Mouse (Mus musculus) neural tube, embryonic 11.5 days (tissue): ENCODE data around the gene Gm20388. TPM values are rescaled to one million over a fixed set of nuclear protein-coding genes. Genes with fewer than 3 reads are reported as not detected.
"Not testable (repeated sequence)": the region's sequence is repeated elsewhere in the genome, so short reads cannot be mapped to it uniquely, and the experiment has no call there.

Experiments used
- ATAC-seq: fragments of 200-750 bp; cut with Nextera tagmentation; 2 replicates; pipeline ENCODE4 v1.8.0; 2017; ENCODE audit warnings: moderate number of reproducible peaks, mild to moderate bottlenecking, moderate TSS enrichment, moderate library complexity; ENCODE audit not compliant: insufficient read depth, low FRiP score, low TSS enrichment
- DNase-seq: peaks from one replicate; pipeline ENCODE4 v3.0.0-alpha.2; 2015; ENCODE audit warnings: low spot score
- H3K27ac ChIP-seq: fragments of 300-500 bp; sonication (generic); 2 replicates; pipeline ENCODE4 v1.5.1; 2014; ENCODE audit warnings: low read depth, mild to moderate bottlenecking, low read length
- H3K27me3 ChIP-seq: fragments of 300-500 bp; sonication (generic); 2 replicates; pipeline ENCODE4 v1.6.1; 2014; ENCODE audit warnings: mild to moderate bottlenecking, low read length, mixed read lengths; ENCODE audit not compliant: control insufficient read depth, insufficient read depth
- H3K36me3 ChIP-seq: fragments of 300-500 bp; sonication (generic); 2 replicates; pipeline ENCODE4 v1.6.1; 2014; ENCODE audit warnings: mild to moderate bottlenecking, low read length, moderate library complexity, mixed read lengths; ENCODE audit not compliant: control insufficient read depth, insufficient read depth
- H3K4me1 ChIP-seq: fragments of 300-500 bp; sonication (generic); 2 replicates; pipeline ENCODE4 v1.6.1; 2014; ENCODE audit warnings: low read length, mixed read lengths; ENCODE audit not compliant: control insufficient read depth, insufficient read depth
- H3K4me2 ChIP-seq: fragments of 300-500 bp; sonication (generic); 2 replicates; pipeline ENCODE4 v1.6.1; 2014; ENCODE audit warnings: low read depth, mild to moderate bottlenecking, moderate library complexity
- H3K4me3 ChIP-seq: fragments of 300-500 bp; sonication (generic); 2 replicates; pipeline ENCODE4 v1.5.1; 2014; ENCODE audit warnings: low read depth, low read length
- H3K9ac ChIP-seq: fragments of 300-500 bp; sonication (generic); 2 replicates; pipeline ENCODE4 v1.6.1; 2014; ENCODE audit warnings: mild to moderate bottlenecking, low read length
- H3K9me3 ChIP-seq: fragments of 300-500 bp; sonication (generic); 2 replicates; pipeline ENCODE4 v1.6.1; 2016; ENCODE audit warnings: low read length; ENCODE audit not compliant: control insufficient read depth
- WGBS: fragments of 180-500 bp; shearing (Covaris S2); extraction: QIAGEN DNeasy Blood & Tissue Kit; methylation state at CpG from one replicate; pipeline ENCODE4 v1.1.7; 2014; 5-methylcytosine and 5-hydroxymethylcytosine counted together
- polyA plus RNA-seq: library from polyadenylated mRNA; unstranded; fragments of >200 nt; fragmentation: Nextera tagmentation; extraction: Ambion mirVana; gene quantifications from 2 replicates; pipeline ENCODE4 v1.2.1, GENCODE M21; 2014

The Gm20388 gene
- polyA plus RNA-seq, 1 experiment from 2014 or later: not detected

DNA sequence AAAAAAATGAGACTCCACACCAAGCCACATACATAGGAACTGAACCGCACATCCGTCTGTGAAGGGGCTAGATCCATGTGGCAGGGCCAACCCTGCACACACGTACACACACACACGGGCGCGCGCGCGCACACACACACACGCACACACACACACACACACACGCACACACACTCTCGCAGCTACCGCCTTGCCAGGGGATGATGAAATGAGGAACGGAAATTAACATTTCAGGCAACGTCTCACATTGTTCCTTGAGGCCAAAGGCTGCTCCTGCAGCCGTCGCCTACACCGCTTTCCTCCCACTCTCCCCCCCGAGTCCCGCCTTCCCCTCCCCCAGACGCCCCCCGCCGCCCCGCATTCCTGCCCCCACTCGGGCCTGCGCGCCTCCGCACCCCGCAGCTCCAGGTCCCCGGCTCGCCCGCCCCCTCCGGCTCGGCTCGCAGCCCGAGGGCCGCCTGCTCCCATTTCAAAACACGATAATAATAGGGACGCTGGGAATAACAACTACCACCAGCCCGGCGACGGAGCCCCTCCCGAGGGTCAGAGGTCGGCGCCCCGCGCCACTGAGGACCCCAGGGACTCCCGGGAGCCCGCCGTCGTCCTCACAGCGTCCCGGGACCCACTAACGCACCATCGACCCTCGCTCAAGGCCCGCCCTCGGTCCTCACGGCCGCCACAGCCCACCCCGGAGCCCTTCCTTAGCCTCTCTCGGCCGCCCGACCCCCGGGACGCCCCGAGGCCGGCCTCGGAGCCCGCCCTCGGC lies 3130.6 kb downstream of the Gm20388 start:
- ATAC-seq (no peak), DNase-seq (peak; percentile 67)
- Histone ChIP-seq H3K4me3 (peak overlapping the region; percentile 100), H3K9me3 (no peaks in the 10 kb centered on the region), H3K27ac (peak overlapping the region; percentile 95), H3K4me2 (peak overlapping the region; percentile 89), H3K9ac (peak overlapping the region; percentile 99), H3K36me3 (no peaks in the 10 kb centered on the region), H3K4me1 (peaks cover 23% of the 10 kb centered on the region), H3K27me3 (no peaks in the 10 kb centered on the region)
- WGBS: under 1% methylated on average over 36 of the region's 71 CpGs

DNA sequence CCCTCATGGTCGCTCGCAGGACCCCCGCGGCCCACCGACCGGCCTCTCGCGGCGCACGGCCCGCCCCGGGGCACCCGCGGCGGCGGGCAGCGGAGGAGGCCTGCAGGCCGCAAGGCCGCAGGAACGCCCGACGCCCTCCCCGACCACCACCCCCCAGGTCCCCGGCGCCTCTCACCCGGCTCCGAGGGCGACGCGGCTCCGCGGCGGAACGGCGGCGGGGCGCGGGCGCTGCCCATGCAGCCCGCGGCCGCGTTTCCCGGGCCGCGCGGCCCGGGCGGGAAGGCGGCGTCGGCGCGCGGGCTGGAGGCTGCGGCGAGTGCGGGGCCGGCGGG lies 3131.1 kb downstream of the Gm20388 start:
- peak; percentile 13 for ATAC-seq
- 1% methylated on average over 40 of the region's 60 CpGs for WGBS
- Histone ChIP-seq H3K4me1 (peaks cover 23% of the 10 kb centered on the region), H3K4me3 (peak overlapping the region; percentile 100), H3K9ac (peak overlapping the region; percentile 99), H3K27ac (peak overlapping the region; percentile 95), H3K4me2 (peak overlapping the region; percentile 89), H3K27me3 (no peaks in the 10 kb centered on the region), H3K9me3 (no peaks in the 10 kb centered on the region), H3K36me3 (no peaks in the 10 kb centered on the region)
- DNase-seq: no peak

DNA sequence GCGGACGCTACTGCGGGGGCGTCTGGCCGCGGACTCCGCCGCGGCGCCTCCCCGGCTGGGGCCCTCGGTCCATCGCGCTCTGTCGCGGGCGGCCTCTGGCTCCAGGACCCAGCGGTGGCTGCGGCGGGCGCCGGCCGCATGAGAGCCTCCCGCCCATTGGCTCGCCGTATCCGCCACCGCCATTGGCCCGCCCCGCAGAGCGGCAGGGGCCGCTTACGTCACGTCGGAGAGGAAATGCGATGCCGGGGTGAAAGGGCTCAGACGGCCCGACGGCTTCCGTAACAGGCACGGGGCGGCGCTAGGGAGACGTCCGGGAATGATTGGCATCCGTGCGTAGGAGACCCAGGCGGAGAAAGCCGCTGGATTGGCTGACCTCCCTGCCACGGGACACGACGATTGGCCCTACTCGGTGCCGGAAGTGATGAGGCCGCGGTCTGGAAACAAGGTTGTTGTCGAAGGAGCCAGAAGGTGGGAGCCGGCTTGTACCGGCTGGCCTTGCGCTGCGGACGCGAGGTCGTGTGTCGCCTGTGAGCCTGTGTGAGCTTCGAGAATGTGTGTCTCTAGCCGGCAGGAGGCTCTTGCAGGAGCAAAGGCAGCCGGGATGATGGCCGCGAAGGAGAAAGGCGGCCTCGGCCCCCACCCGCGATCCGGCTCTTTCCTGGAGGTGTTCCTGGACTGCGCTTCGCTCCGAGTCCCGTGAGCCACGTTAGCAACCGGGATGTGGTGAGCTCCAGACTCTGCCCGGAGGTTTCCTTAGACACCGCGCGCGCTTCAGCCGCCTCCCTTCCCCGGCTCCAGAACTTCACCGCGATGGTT lies 3131.7 kb downstream of the Gm20388 start, which contains the start of gene Ankrd11:
Gene Ankrd11, minus strand, starts transcription at position 120 of the 816 bp plus-strand sequence.
- Histone ChIP-seq H3K9ac (peak within 1 kb of the TSS; percentile 99), H3K9me3 (no peaks in the 10 kb centered on the region), H3K27ac (peak within 1 kb of the TSS; percentile 96), H3K4me1 (peaks cover 23% of the 10 kb centered on the region), H3K4me2 (peak within 1 kb of the TSS; percentile 89), H3K36me3 (no peaks in the 10 kb centered on the region), H3K4me3 (peak within 1 kb of the TSS; percentile 100), H3K27me3 (no peaks in the 10 kb centered on the region)
- ATAC-seq (peak; percentile 97), DNase-seq (peak; percentile 100)
- WGBS: 0% methylated on average over 82 of the region's 91 CpGs

DNA sequence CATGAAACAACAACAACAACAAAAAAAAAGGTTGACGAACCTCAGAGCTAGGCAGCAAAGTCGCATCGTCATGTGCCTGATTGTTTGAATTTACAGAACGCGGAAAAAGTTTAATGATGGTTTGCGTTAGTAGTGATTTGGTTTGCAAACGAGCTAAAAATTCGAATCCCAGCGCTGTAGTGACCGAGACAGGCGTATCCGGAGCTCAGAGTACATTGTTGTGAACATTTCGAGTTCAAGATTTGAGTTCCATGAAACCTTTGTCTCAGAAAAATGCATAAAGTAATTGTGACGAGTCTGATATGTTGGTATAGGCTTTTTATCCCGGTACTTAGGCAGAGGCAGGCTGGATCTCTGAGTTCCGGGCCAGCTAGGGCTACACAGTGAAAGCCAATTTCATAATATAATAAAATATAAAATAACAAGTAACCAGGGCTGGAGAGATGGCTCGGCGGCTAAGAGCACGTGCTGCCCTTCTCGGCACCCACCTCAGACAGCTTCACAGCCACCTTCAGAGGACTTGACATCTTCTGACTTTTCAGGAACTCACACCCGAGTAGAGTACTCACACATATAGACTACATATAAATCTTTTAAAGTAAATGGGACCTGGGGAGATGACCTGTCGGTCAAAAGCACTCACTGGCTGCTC lies 3132.5 kb downstream of the Gm20388 start:
- no peaks in the 10 kb centered on the region for H3K27me3 ChIP-seq
- no peaks in the 10 kb centered on the region for H3K36me3 ChIP-seq
- H3K27ac ChIP-seq: peak overlapping the region; percentile 96
- 26% methylated on average over 22 of the region's 22 CpGs for WGBS
- peak overlapping the region; percentile 76 for H3K4me2 ChIP-seq
- peak overlapping the region; percentile 94 for H3K9ac ChIP-seq
- no peak for ATAC-seq
- no peak for DNase-seq
- H3K4me1 ChIP-seq: peaks cover 23% of the 10 kb centered on the region
- no peaks in the 10 kb centered on the region for H3K9me3 ChIP-seq
- peak overlapping the region; percentile 100 for H3K4me3 ChIP-seq

DNA sequence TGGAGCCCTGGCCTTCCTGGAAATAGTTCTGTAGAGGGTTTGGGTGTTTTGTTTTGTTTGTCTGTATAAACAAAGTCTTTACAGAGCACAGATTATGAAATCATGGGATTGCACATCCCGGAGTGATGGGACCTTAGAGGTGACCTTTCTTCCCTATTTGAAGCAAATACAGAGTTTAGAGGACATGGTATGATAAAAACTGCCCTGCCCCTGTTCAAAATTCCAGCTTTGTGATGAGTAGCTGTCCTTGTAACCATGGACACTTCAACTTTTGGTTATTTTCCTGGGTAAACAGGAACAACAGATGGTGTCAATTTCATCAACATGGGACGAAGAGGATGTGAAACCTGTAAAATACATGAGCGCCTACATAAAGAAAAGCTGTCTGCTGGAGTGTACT lies 3133.3 kb downstream of the Gm20388 start:
- DNase-seq (no peak), ATAC-seq (no peak)
- WGBS: 95% methylated on average over 3 of the region's 3 CpGs
- no peak overlapping the region for H3K9ac ChIP-seq
- H3K27ac ChIP-seq: no peak overlapping the region
- no peaks in the 10 kb centered on the region for H3K36me3 ChIP-seq
- H3K4me1 ChIP-seq: peaks cover 23% of the 10 kb centered on the region
- no peak overlapping the region for H3K4me2 ChIP-seq
- no peaks in the 10 kb centered on the region for H3K9me3 ChIP-seq
- no peak overlapping the region for H3K4me3 ChIP-seq
- H3K27me3 ChIP-seq: no peaks in the 10 kb centered on the region

DNA sequence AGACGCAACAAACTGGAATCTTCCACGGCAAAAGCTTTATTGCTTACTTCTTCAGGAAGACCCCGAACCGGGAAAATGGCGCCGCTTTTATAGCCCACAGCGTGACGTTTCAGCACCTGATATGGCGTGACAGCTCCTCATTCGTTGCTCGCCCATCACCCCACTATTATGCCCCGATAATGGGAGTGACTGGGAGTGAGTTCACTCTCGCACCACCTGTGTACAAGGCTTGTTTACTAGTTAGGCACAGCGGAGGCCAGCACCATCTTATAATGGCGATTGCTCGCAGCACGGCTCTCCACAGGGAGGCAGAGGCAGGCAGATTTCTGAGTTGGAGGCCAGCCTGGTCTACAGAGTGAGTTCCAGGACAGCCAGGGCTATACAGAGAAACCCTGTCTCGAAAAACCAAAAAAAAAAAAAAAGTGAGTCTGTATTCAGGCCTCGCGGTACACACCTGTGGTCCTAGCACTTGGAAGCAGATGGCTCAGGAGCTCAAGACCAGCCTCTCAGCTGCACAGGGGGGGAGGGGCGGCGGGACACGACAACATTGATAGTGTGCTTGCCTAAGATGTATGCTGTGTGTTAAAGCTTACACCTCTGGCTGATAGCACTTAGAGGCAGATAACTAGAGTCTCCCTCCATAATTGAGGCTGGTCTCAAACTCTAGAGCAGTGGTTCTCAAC lies 3134.2 kb downstream of the Gm20388 start:
- H3K27ac ChIP-seq, H3K9ac ChIP-seq, ATAC-seq, H3K36me3 ChIP-seq, DNase-seq, H3K27me3 ChIP-seq, H3K4me2 ChIP-seq, H3K4me3 ChIP-seq, H3K9me3 ChIP-seq: not testable (repeated sequence)
- 95% methylated on average over 22 of the region's 23 CpGs for WGBS
- peaks cover 16% of the 10 kb centered on the region for H3K4me1 ChIP-seq

DNA sequence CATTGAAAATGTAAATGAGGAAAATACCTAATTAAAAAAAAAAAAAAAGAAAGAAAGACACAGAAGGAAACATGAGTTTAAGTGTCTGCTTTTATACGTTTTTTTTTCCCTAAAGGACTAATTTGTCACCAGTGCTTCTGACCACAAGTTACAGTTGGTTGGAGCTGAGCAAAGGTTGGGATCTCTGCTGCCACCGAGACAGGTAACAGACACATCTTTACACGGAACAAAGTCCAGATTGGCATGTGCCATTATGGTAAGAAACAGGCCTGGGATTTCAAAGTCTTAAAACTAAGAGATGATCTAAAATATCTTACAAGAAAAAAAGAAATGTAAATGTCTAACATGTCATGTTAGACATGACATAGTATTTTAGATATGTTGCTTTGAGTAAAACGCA lies 3136.1 kb downstream of the Gm20388 start:
- H3K4me1 ChIP-seq: peaks cover 7% of the 10 kb centered on the region
- no peaks in the 10 kb centered on the region for H3K36me3 ChIP-seq
- no peaks in the 10 kb centered on the region for H3K9me3 ChIP-seq
- H3K4me3 ChIP-seq: no peak overlapping the region
- H3K4me2 ChIP-seq: no peak overlapping the region
- ATAC-seq (no peak), DNase-seq (no peak)
- no peaks in the 10 kb centered on the region for H3K27me3 ChIP-seq
- H3K9ac ChIP-seq: no peak overlapping the region
- H3K27ac ChIP-seq: no peak overlapping the region
- 83% methylated on average over 4 of the region's 4 CpGs for WGBS

DNA sequence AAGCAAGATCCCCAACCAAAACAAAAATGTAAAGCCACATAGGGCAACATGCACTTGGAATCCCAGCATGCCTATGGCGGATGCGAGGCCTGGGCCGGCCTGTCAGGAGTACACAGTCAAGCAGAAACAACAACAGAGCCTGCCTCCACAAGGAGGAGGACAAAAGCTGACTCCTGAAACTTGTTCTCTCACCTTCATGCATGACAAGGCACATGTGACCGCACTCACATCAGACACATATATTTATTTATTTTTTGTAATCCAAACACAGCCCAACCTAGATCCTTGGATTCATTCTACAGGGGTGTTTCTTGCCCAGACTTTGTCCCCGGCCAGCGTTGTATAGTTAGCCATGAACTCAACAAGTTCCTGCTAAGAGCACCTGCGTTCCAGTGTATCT lies 3137.2 kb downstream of the Gm20388 start:
- no peak overlapping the region for H3K4me2 ChIP-seq
- DNase-seq (no peak), ATAC-seq (no peak)
- no peaks in the 10 kb centered on the region for H3K9me3 ChIP-seq
- H3K9ac ChIP-seq: no peak overlapping the region
- no peaks in the 10 kb centered on the region for H3K36me3 ChIP-seq
- H3K4me1 ChIP-seq: peaks cover 7% of the 10 kb centered on the region
- H3K27ac ChIP-seq: no peak overlapping the region
- H3K4me3 ChIP-seq: no peak overlapping the region
- H3K27me3 ChIP-seq: no peaks in the 10 kb centered on the region
- 91% methylated on average over 7 of the region's 7 CpGs for WGBS
